Comparison of ENCODE assay signal across 9 mouse cellular contexts in genomic region chr5:18359376-18360280, GRCm38 (mm10). TPM values are rescaled to one million over a fixed set of nuclear protein-coding genes. Genes with fewer than 3 reads are reported as not detected.
DNase-seq lines count a peak whose midpoint lies in the region; ATAC-seq and TF ChIP-seq lines count a peak whose summit lies in the region.
"Had no signal": no experiment of that assay in that cellular context is flagged by ENCODE, and none has a peak within 500 bp of the region (broad histone marks: within the 10 kb centered on the region; RNA-seq: fewer than 3 reads in every experiment).

No protein-coding gene starts in this region.

- H3K36me3 ChIP-seq in megakaryocyte, embryonic 14.5 days (replicated peaks; ENCODE audit: low read length), result no peaks in the 10 kb centered on the region
- H3K36me3 ChIP-seq in intestine, embryonic 16.5 days (ENCODE audit: control insufficient read depth, insufficient read depth, low read length), result no peaks in the 10 kb centered on the region
- H3K36me3 ChIP-seq in limb, embryonic 11.5 days (ENCODE audit: control insufficient read depth, insufficient read depth, low read length), result no peaks in the 10 kb centered on the region
- no peaks in the 10 kb centered on the region for H3K36me3 ChIP-seq in midbrain, postnatal 0 days (ENCODE audit: insufficient read depth, low read length)

- WGBS in intestine, embryonic 16.5 days, result under 1% methylated on average over 71 of the region's 76 CpGs
- WGBS in limb, embryonic 11.5 days, result under 1% methylated on average over 72 of the region's 76 CpGs
- WGBS in midbrain, postnatal 0 days, result under 1% methylated on average over 74 of the region's 76 CpGs

- H3K9ac ChIP-seq in intestine, embryonic 16.5 days (ENCODE audit: low read depth, low read length), result peak overlapping the region; percentile 83
- H3K9ac ChIP-seq in limb, embryonic 11.5 days (ENCODE audit: low read length), result peak overlapping the region; percentile 77
- peak overlapping the region; percentile 85 for H3K9ac ChIP-seq in midbrain, postnatal 0 days (replicated peaks; ENCODE audit: low read length, poor library complexity, severe bottlenecking)

- peaks cover 16% of the 10 kb centered on the region; the same call in 1 of the 2 replicates for H3K9me3 ChIP-seq in megakaryocyte, embryonic 14.5 days
- H3K9me3 ChIP-seq in intestine, embryonic 16.5 days (ENCODE audit: control insufficient read depth, low read length), result no peaks in the 10 kb centered on the region
- no peaks in the 10 kb centered on the region for H3K9me3 ChIP-seq in limb, embryonic 11.5 days (ENCODE audit: control insufficient read depth, low read length)
- no peaks in the 10 kb centered on the region for H3K9me3 ChIP-seq in midbrain, postnatal 0 days (ENCODE audit: low read length)

- H3K4me3 ChIP-seq in megakaryocyte, embryonic 14.5 days (replicated peaks), result peak overlapping the region; percentile 90
- H3K4me3 ChIP-seq in intestine, embryonic 16.5 days (ENCODE audit: low read length), result peak overlapping the region; percentile 86
- H3K4me3 ChIP-seq in limb, embryonic 11.5 days (ENCODE audit: low read depth, low read length), result peak overlapping the region; percentile 68
- H3K4me3 ChIP-seq in midbrain, postnatal 0 days (ENCODE audit: low read depth, low read length), result peak overlapping the region; percentile 88

- H3K27ac ChIP-seq in intestine, embryonic 16.5 days (ENCODE audit: low read length), result peak overlapping the region; percentile 51
- no peak overlapping the region for H3K27ac ChIP-seq in limb, embryonic 11.5 days (replicated peaks; ENCODE audit: low read depth, low read length)
- peak overlapping the region; percentile 78 for H3K27ac ChIP-seq in midbrain, postnatal 0 days (ENCODE audit: low read depth, low read length)

- DNase-seq in embryo, embryonic 10 days (ENCODE audit: low spot score), result peak; percentile 45
- peak; percentile 7 to 15 for DNase-seq in gastrocnemius, postnatal 36 days
- peak; percentile 70 for DNase-seq in limb, embryonic 11.5 days (ENCODE audit: low spot score)
- DNase-seq in midbrain, postnatal 0 days (ENCODE audit: low spot score), result peak; percentile 51
- peak; percentile 29 for DNase-seq in urinary bladder, postnatal 14 days (ENCODE audit: low spot score)

- H3K27me3 ChIP-seq in megakaryocyte, embryonic 14.5 days (replicated peaks), result peaks cover 40% of the 10 kb centered on the region
- H3K27me3 ChIP-seq in intestine, embryonic 16.5 days (replicated peaks; ENCODE audit: control insufficient read depth, insufficient read depth, low read length), result no peaks in the 10 kb centered on the region
- H3K27me3 ChIP-seq in limb, embryonic 11.5 days (ENCODE audit: control insufficient read depth, insufficient read depth, low read length), result no peaks in the 10 kb centered on the region
- H3K27me3 ChIP-seq in midbrain, postnatal 0 days (ENCODE audit: insufficient read depth, low read length), result no peaks in the 10 kb centered on the region

- peak overlapping the region; percentile 97 for H3K4me2 ChIP-seq in intestine, embryonic 16.5 days (ENCODE audit: low read depth, low read length)
- H3K4me2 ChIP-seq in limb, embryonic 11.5 days (ENCODE audit: low read depth, severe bottlenecking), result peak overlapping the region; percentile 93
- peak overlapping the region; percentile 77 for H3K4me2 ChIP-seq in midbrain, postnatal 0 days (ENCODE audit: low read depth, low read length, poor library complexity, severe bottlenecking)

- intact Hi-C loops in gastrocnemius, postnatal 36 days (cut with DNase I), result no loop called here

- no peak for TF ChIP-seq CTCF in midbrain, postnatal 0 days (IDR thresholded peaks at IDR 0.05)

- H3K4me1 ChIP-seq in megakaryocyte, embryonic 14.5 days, result peaks cover 14% of the 10 kb centered on the region
- H3K4me1 ChIP-seq in intestine, embryonic 16.5 days (ENCODE audit: control insufficient read depth, insufficient read depth, low read length), result peaks cover 2% of the 10 kb centered on the region; the same call in 1 of the 2 replicates
- H3K4me1 ChIP-seq in limb, embryonic 11.5 days (ENCODE audit: control insufficient read depth, insufficient read depth, low read length), result no peaks in the 10 kb centered on the region
- H3K4me1 ChIP-seq in midbrain, postnatal 0 days (ENCODE audit: insufficient read depth, low read length), result no peaks in the 10 kb centered on the region

- no peak for ATAC-seq in megakaryocyte, adult 5-6 weeks (ENCODE audit: poor library complexity, severe bottlenecking)
- peak; percentile 86 for ATAC-seq in intestine, embryonic 16.5 days
- ATAC-seq in limb, embryonic 11.5 days (ENCODE audit: insufficient number of reproducible peaks, low FRiP score, low TSS enrichment, low read depth), result peak; percentile 87
- peak; percentile 86 for ATAC-seq in midbrain, postnatal 0 days (ENCODE audit: low FRiP score)

RNA-seq across cellular contexts. Expression of gene Gnai1, which starts 0.5 kb away (rescaled TPM):
- not detected in 2 replicates for polyA plus RNA-seq in megakaryocyte, embryonic 14.5 days (2012; ENCODE audit: insufficient read depth, low replicate concordance)
- 0.25 TPM in 1 of 2 replicates, not detected in the other for total RNA-seq in megakaryocyte, adult 5-6 weeks (2015)
- total RNA-seq in megakaryocyte, adult 5-6 weeks (2017), result 0.07 and 0.12 TPM in 2 replicates
- 1 to 10 TPM; 2.0 to 2.6 TPM for total RNA-seq in gastrocnemius, postnatal 36 days (2021)
- 15.6 and 17.4 TPM in 2 replicates for polyA plus RNA-seq in intestine, embryonic 16.5 days (2015; fragmentation: Nextera tagmentation; extraction: Ambion mirVana)
- polyA plus RNA-seq in limb, embryonic 11.5 days (2014; fragmentation: Nextera tagmentation; extraction: Ambion mirVana), result 22.7 and 23.3 TPM in 2 replicates
- total RNA-seq in midbrain, postnatal 0 days (2014; rRNA removed), result 83.1 and 109 TPM in 2 replicates
- polyA plus RNA-seq in midbrain, postnatal 0 days (2015; fragmentation: Nextera tagmentation; extraction: Ambion mirVana), result 118 and 125 TPM in 2 replicates
- total RNA-seq: MEL had no signal

Comparison
In these comparisons a context has a peak if more than half of its experiments do, and no peak if none do; other contexts are left out.
1. DNase-seq: peak in every context shown above with its lines; median percentile 70 in limb, embryonic 11.5 days; 51 in midbrain, postnatal 0 days; 45 in embryo, embryonic 10 days; 29 in urinary bladder, postnatal 14 days; 11 in gastrocnemius, postnatal 36 days.
2. RNA of gene Gnai1, which starts 0.5 kb away (polyA plus RNA-seq): 118 to 125 TPM in midbrain, postnatal 0 days, 22.7 to 23.3 TPM in limb, embryonic 11.5 days and 15.6 to 17.4 TPM in intestine, embryonic 16.5 days; not detected in megakaryocyte, embryonic 14.5 days; every median in the first group is over 10 times any median in the second.
3. Peak in every context shown above with its lines, with median percentiles within 50 percentile points of each other: H3K4me3 ChIP-seq, H3K4me2 ChIP-seq and H3K9ac ChIP-seq.